Mouse (Mus musculus) E14TG2a.4 (cell line): ENCODE data around the gene Lrtm1.

ENCODE experiments used
- H3K27me3 ChIP-seq: 2 replicates; pipeline ENCODE4 v1.6.1; 2014; ENCODE audit warnings: low read length, control low read depth; ENCODE audit not compliant: insufficient read depth
- H3K36me3 ChIP-seq: 2 replicates; pipeline ENCODE4 v1.6.1; 2014; ENCODE audit warnings: low read length, control low read depth; ENCODE audit not compliant: insufficient read depth
- H3K4me1 ChIP-seq: replicated peaks from 2 replicates; pipeline ENCODE4 v1.6.1; 2014; ENCODE audit warnings: low read depth, low read length, control low read depth
- H3K4me3 ChIP-seq: replicated peaks from 2 replicates; pipeline ENCODE4 v1.5.1; 2014; ENCODE audit warnings: mild to moderate bottlenecking, low read length
- H3K9me3 ChIP-seq: 2 replicates; pipeline ENCODE4 v1.6.1; 2014; ENCODE audit warnings: low read length, control low read depth
- CTCF ChIP-seq: conservative IDR thresholded peaks from 2 replicates; pipeline ENCODE4 v1.5.1; 2014; ENCODE audit warnings: low read length
- NANOG ChIP-seq: IDR thresholded peaks from 2 replicates; pipeline ENCODE4 v1.6.1; 2014; ENCODE audit warnings: borderline replicate concordance, low read length, mixed read lengths
- POU5F1 ChIP-seq: IDR thresholded peaks from 2 replicates; pipeline ENCODE4 v1.6.1; 2014; ENCODE audit warnings: low read length, borderline replicate concordance

Gene Lrtm1

DNA sequence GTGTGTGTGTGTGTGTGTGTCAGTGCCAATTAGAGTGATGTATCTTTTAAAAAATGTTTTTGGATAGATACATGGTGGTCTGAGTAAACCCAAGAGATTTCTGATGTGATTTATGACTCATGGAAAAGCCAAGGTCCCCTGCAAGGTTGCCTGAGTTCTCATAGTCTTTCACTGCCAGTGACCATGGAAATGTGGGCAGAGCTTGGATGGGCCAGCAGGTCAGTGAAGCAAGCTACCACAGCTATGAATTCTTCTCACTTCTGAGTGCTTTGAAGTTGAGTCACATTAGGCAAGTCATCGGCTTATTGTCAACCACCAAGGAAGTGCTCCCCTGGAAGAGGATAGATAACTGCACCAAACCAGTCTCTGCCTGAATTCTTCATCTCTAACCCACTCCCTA is 64.2 kb downstream of the Lrtm1 start:
- no peak for TF ChIP-seq POU5F1
- no peak for TF ChIP-seq NANOG
- TF ChIP-seq CTCF: no peak
- Histone ChIP-seq H3K36me3 (no peaks in the 10 kb centered on the region), H3K4me3 (no peak overlapping the region), H3K9me3 (0 out of 2 replicates have a peak, but pooled peaks cover 4% of the 10 kb centered on the region), H3K27me3 (no peaks in the 10 kb centered on the region), H3K4me1 (no peaks in the 10 kb centered on the region)
